Mouse (Mus musculus) embryo, embryonic 11 days (tissue): ENCODE measurements at regions not wholly inside any gene's neighbourhood (a gene's known extent, or its start where the extent isn't known, plus 50 kb on each side); places are given as distances from the start of the nearest gene placed in this dataset.
"Not testable (repeated sequence)": the region's sequence is repeated elsewhere in the genome, so short reads cannot be mapped to it uniquely, and the experiment has no call there.

ENCODE experiments used
- DNase-seq: peaks from one replicate; pipeline ENCODE4 v3.0.0-alpha.2; 2015

GRCm38 (mm10) chr10:27761402-27761801 lies 141.8 kb upstream of the Lama2 start:
- peak; percentile 61 for DNase-seq

DNA sequence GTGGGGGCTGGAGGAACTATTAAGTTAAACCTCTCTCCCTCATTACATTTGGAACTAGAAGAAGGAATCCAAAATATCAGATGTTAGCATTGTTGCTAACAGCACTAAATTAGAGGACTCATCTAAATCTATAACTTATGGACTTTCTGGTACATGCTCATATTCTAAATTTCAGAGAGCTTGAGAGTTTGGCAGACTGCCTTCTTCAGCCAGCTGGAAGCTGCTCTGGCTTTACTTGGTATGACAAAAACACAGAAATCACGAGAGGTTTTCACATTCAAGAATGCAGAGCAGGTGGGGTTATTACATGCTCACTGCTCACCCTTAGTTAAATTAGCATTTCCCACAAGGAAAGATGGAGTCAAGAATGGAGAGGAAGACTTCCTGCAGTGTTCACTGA lies 182.8 kb upstream of the Lama2 start:
- no peak for DNase-seq

- DNase-seq, result peak; percentile 7
Measured at GRCm38 (mm10) chr10:27809539-27809938, 190.0 kb upstream of the Lama2 start.

DNA sequence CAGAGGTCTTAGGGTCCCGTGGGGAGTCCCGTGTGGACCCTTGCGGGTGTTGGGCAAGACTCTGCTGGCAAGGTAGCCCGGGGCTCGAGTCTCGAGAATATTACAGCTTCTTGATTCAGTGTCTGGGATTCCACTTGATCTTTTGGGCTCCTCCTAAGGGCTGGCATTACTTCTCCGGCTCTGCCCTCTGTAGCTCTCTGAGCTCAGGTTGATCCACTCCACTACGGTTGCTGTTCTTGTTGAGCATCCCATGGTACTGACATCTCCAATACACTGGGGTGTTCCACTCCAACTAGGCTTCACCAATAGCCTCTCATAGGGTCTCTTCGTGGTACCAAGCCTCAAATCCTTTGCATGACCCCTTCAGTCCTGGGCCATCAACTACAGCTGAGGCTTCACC lies 206.1 kb upstream of the Lama2 start:
- not testable (repeated sequence) for DNase-seq

DNA sequence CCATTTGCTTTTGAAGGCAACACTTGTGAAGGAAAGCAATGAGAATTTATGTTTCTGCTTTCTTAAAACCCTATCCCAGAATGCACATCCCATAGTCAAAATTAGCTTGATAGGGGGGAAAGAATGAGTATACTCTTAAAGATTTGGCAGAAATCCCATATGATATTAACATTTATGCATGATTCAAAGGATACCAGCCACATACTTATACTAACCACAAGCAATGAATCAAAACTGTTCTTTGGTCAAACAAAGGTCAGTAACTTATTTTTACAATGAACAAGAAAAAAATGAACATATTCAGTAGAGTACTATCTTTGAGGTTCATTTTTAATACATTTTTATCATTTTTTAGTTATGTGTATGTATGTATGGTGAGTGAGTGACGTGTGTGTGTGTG lies 208.8 kb upstream of the Lama2 start:
- DNase-seq, result no peak

- no peak for DNase-seq
Measured at GRCm38 (mm10) chr10:27838666-27839065, 219.1 kb upstream of the Lama2 start.

DNA sequence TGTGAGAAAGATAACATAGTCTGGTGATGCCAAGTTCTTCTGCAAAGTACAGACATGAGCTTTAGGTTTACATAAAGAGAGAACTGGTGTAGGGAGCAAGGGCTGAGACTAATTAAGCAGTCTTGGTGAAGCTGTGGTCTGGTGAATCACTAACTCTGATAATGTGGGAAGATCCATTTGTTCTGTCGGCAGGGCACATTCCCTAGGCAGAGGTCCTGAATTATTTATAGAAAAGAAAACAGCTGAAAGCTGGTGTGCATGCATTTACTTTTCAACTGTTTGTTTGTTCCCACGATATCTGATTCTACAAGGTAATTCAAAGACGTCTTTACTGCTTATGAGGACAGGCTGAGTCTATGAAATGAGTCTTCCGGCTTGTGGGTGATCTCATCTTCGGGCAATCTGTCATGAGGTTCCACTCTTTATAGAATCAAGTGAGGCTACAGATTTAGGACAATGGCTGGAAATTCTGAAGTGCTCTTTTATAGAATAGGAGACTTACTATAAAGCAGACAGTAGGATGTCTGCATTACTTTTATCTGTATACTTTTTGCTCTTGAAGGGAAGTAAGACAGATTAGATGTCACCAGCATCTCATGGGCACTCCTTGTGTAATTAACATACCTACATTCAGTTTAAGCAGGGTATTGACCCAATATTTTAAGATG lies 221.6 kb upstream of the Lama2 start:
- DNase-seq, result no peak

DNA sequence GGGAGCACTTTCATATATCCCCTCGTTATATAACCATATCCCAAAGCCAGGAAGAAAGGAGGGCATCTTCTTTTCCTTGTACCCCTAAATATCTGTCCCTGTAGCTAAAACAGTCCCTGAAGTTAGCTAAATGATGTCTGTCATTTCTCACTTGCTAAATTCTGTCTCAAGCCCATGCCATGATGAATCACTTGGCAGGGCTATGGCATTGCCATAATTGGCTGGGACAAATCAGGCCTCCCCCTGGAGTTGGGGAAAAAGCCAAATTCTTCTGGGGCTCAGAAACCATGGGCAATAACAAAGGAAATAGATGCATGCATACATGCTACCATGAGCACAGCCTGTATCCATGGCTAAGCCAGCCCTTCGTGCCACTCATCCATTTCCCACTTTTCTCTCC lies 223.5 kb upstream of the Lama2 start:
- no peak for DNase-seq

DNA sequence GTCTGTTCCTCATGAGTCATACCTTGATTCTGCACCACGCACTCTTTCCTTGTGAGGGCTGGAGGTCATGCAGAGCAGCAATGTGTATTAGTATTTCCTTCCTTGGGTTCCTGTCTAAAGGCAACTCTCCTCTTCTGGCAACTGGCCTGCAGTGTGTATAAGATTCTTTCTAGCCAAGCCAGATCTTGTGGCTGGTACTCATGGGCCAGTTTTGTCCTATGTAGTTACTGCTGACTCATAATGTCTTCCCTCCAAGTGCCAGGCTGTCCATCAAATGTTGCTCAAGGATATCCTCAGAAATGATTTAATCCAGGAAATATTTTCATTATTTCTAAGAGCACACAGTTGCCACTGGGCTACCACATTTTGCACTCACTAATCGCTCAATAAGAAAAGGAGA lies 211.0 kb upstream of the Ptprk start:
- no peak for DNase-seq

DNA sequence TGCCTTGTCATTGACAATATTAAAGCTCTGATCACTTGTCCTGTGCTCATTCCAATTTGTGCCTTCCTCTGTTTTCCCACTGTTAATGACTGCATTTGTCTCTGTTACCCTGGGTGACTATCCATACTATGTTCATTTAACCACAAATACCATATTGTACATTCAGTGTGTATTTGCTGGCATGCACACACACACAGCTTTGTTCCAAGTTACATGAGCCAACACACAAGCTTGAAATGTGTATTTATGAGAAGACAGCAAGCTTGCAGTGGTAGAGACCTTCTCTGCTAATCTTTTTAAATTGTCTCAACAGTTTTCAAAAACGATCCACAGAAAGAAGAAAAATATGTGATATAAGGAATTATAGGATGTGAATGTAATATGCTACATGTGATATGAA lies 193.8 kb upstream of the Ptprk start:
- DNase-seq, result no peak

DNA sequence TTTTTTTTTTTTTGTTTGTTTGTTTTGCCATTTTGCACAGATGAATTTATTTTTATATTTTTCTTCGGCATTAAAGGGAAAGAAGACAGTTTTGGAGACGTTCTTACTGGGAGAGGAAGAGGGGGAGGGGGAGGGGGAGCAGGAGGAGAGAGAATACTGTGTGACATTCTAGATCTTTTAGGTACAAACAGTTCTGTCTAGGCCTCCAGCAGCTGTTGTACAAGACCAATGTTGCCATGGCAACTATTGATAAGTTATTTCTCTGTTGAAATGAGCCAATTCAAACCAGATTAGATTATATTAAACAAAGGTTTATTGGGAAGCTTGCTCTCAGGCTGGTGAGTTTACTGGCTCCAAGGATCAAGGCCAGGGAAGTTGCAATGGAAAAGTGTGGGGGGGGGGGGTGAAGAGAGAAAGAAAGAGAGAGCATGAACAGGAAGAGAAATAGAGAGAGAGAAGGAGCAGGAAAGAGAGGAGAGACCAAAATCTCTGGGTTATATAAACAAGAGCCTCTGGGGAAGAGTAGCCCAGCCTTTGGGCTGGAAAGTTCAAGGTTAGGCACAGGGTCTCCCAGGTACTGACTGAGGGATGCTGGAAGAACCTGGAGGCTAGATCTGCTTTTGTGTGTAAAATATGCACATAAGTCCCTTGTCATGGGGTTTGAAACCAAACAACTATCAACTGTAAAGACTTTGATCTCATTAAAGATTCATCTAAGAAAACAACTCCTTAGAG lies 182.7 kb upstream of the Ptprk start:
- DNase-seq, result peak; percentile 42

GRCm38 (mm10) chr10:27916406-27916805 lies 158.2 kb upstream of the Ptprk start:
- no peak for DNase-seq

GRCm38 (mm10) chr10:27927266-27927665 lies 147.4 kb upstream of the Ptprk start:
- DNase-seq, result no peak

- no peak for DNase-seq
Measured at GRCm38 (mm10) chr10:27942136-27942535, 132.5 kb upstream of the Ptprk start.

- DNase-seq, result no peak
Measured at GRCm38 (mm10) chr10:27949127-27949526, 125.5 kb upstream of the Ptprk start.

GRCm38 (mm10) chr10:27968202-27968601 lies 106.4 kb upstream of the Ptprk start:
- no peak for DNase-seq

GRCm38 (mm10) chr10:27984047-27984446 lies 90.6 kb upstream of the Ptprk start:
- DNase-seq, result no peak

GRCm38 (mm10) chr10:27985068-27985467 lies 89.6 kb upstream of the Ptprk start:
- DNase-seq, result no peak

- no peak for DNase-seq
Measured at GRCm38 (mm10) chr10:27987026-27987425, 87.6 kb upstream of the Ptprk start.

GRCm38 (mm10) chr10:27988066-27988465 lies 86.6 kb upstream of the Ptprk start:
- DNase-seq, result no peak

- DNase-seq, result peak; percentile 10
Measured at GRCm38 (mm10) chr10:27990359-27991056, 84.1 kb upstream of the Ptprk start.

GRCm38 (mm10) chr10:27991057-27991365 lies 83.6 kb upstream of the Ptprk start:
- peak; percentile 9 for DNase-seq

- DNase-seq, result no peak
Measured at GRCm38 (mm10) chr10:27994376-27995034, 80.1 kb upstream of the Ptprk start.

DNA sequence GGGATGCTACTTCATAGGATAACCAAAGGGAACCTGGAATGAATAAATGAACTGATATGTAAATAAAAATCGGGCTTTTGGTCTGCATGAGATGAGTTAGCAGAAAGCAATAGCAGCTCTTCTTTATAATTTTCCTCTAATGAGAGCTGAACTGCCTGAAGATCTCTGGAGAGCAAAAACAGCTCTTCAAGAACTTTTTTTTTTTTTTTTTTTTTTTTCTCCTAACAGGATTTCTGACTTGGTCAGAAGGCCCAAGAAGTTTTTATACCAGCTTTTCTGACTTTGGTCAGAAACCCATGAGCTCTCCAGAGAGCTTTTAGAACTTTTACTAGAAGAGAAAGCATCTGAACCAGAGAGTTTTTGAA lies 79.6 kb upstream of the Ptprk start:
- DNase-seq, result no peak
